Mouse (Mus musculus) kidney, adult 18-20 months (tissue): Measurements from ENCODE around the gene Lrp1.

Experiments used
- DNase-seq: peaks from one replicate; pipeline ENCODE4 v3.0.0; 2021

Lrp1 gene

GRCm38 (mm10) chr10:127490160-127491127, 130.5 kb downstream of the Lrp1 start:
- no peak for DNase-seq

GRCm38 (mm10) chr10:127488856-127489255, 132.1 kb downstream of the Lrp1 start:
- no peak for DNase-seq
